Mouse (Mus musculus) lung, embryonic 15.5 days (tissue): ENCODE measurements around the gene Slc2a9. TPM values are rescaled to one million over a fixed set of nuclear protein-coding genes. Genes with fewer than 3 reads are reported as not detected.

Experiments used
- ATAC-seq: fragments of 200-750 bp; cut with Nextera tagmentation; 2 replicates; pipeline ENCODE4 v1.8.0; 2017; ENCODE audit warnings: moderate number of reproducible peaks, borderline replicate concordance; ENCODE audit not compliant: low FRiP score, low TSS enrichment; ENCODE audit errors: extremely low read depth
- H3K27ac ChIP-seq: fragments of 300-500 bp; sonication (generic); 2 replicates; pipeline ENCODE4 v1.5.1; 2015; ENCODE audit warnings: moderate library complexity, mild to moderate bottlenecking, inconsistent platforms
- H3K27me3 ChIP-seq: fragments of 300-500 bp; sonication (generic); 2 replicates; pipeline ENCODE4 v1.6.1; 2015; ENCODE audit warnings: inconsistent platforms
- H3K36me3 ChIP-seq: fragments of 300-500 bp; sonication (generic); 2 replicates; pipeline ENCODE4 v1.6.1; 2015; ENCODE audit warnings: inconsistent platforms
- H3K4me1 ChIP-seq: fragments of 300-500 bp; sonication (generic); 2 replicates; pipeline ENCODE4 v1.6.1; 2015; ENCODE audit warnings: inconsistent platforms
- H3K4me2 ChIP-seq: fragments of 300-500 bp; sonication (generic); 2 replicates; pipeline ENCODE4 v1.6.1; 2015; ENCODE audit warnings: inconsistent platforms, mild to moderate bottlenecking, moderate library complexity
- H3K4me3 ChIP-seq: fragments of 300-500 bp; sonication (generic); 2 replicates; pipeline ENCODE4 v1.5.1; 2015; ENCODE audit warnings: mild to moderate bottlenecking, inconsistent platforms
- H3K9ac ChIP-seq: fragments of 300-500 bp; sonication (generic); 2 replicates; pipeline ENCODE4 v1.6.1; 2015; ENCODE audit warnings: inconsistent platforms
- H3K9me3 ChIP-seq: fragments of 300-500 bp; sonication (generic); 2 replicates; pipeline ENCODE4 v1.6.1; 2016; ENCODE audit warnings: inconsistent platforms
- WGBS: fragments of 180-500 bp; shearing (Covaris S2); methylation state at CpG from one replicate; pipeline ENCODE4 v1.1.7; 2015; 5-methylcytosine and 5-hydroxymethylcytosine counted together
- polyA plus RNA-seq: library from polyadenylated mRNA; unstranded; fragments of >200 nt; fragmentation: Nextera tagmentation; extraction: Ambion mirVana; gene quantifications from 2 replicates; pipeline ENCODE4 v1.2.1, GENCODE M21; 2015

The Slc2a9 gene
- polyA plus RNA-seq, 1 experiment from 2014 or later: 1.4 TPM

DNA sequence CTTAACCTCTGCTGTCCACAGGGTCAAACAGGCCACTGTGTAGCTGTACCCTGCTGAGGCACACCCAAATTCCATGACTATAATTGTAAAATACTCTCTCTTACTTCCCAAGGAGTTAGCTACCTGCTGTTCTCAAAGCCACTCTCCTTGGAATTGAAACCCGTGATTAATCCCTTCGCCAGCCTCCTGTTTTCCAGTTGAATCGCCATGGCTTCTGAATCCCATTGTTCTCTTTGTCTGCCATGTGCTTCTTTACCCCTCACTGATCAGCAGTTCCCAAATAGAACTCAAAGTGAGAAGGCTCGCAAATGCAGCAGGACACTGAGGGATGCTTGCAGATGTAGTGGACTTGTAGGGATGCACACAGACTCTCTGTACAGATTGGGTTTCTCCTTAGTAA, 80.5 kb downstream of the Slc2a9 start:
- Histone ChIP-seq H3K27me3 (no peaks in the 10 kb centered on the region), H3K9ac (no peak overlapping the region), H3K4me2 (no peak overlapping the region), H3K4me3 (no peak overlapping the region), H3K36me3 (no peaks in the 10 kb centered on the region), H3K27ac (no peak overlapping the region), H3K9me3 (no peaks in the 10 kb centered on the region), H3K4me1 (no peaks in the 10 kb centered on the region)
- WGBS: 53% methylated on average over 4 of the region's 4 CpGs
- no peak for ATAC-seq

DNA sequence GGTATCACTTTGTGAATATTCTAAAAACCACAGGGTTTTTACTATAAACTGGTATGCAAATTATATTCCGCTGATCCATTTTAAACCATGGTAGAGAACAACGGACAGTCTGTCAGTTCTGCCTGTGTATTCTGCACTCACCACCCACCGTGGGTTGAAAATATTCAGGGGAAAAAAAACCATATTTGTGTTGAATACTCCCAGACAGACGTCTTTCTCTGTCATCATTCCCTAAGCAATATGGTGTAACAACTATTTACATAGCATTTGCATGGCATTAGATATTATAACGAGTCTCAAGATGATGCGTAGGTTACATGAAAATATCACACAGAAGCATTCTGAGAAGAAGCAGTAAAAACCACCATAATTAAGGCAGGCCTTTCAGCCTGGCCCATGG, 84.1 kb downstream of the Slc2a9 start:
- no peaks in the 10 kb centered on the region for H3K36me3 ChIP-seq
- no peak overlapping the region for H3K27ac ChIP-seq
- ATAC-seq: no peak
- no peaks in the 10 kb centered on the region for H3K9me3 ChIP-seq
- no peak overlapping the region for H3K9ac ChIP-seq
- H3K27me3 ChIP-seq: no peaks in the 10 kb centered on the region
- WGBS: 90% methylated on average over 6 of the region's 6 CpGs
- H3K4me3 ChIP-seq: no peak overlapping the region
- H3K4me2 ChIP-seq: no peak overlapping the region
- no peaks in the 10 kb centered on the region for H3K4me1 ChIP-seq

DNA sequence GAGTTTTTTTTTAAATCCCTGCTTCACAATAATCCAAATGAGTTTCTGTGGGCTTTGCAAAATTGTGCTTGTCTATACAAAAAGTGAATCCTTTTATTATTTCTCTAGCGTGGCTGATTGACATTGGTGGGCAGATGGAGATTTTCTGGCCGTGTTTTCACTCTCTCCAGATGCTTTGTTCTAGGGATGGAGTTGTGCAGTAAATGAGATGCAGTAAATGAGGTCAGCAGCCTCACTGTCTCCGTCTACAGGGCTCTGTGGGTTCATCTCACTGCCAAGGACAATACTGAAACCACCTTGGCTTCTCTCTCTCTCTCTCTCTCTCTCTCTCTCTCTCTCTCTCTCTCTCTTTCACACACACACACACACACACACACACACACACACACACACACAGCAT, 99.3 kb downstream of the Slc2a9 start:
- Histone ChIP-seq H3K4me3 (no peak overlapping the region), H3K27me3 (no peaks in the 10 kb centered on the region), H3K4me2 (no peak overlapping the region), H3K9me3 (no peaks in the 10 kb centered on the region), H3K9ac (no peak overlapping the region), H3K4me1 (no peaks in the 10 kb centered on the region), H3K27ac (no peak overlapping the region), H3K36me3 (no peaks in the 10 kb centered on the region)
- no peak for ATAC-seq
- 55% methylated on average over 3 of the region's 3 CpGs for WGBS

DNA sequence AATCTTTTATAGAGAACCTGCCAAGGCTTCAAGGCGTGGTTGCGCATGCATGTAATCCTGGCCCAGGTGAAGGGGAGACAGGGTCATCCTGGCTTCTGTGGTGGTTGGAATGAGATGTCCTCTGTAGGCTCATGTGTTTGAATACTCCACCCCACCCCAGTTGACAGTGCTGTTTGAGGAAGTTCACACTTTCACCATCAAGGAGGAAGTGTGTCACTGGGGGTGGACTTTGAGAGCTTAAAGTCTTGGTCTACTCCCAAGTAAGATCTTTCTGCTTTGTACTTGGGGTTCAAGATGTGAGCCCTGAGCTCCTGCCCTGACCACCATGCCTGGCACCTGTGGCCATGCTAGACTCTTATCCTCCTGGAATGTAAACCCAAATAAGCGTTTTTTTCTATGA, 100.7 kb downstream of the Slc2a9 start:
- H3K4me1 ChIP-seq: no peaks in the 10 kb centered on the region
- no peaks in the 10 kb centered on the region for H3K36me3 ChIP-seq
- no peaks in the 10 kb centered on the region for H3K9me3 ChIP-seq
- H3K9ac ChIP-seq: no peak overlapping the region
- ATAC-seq: no peak
- H3K4me2 ChIP-seq: no peak overlapping the region
- WGBS: 89% methylated on average over 3 of the region's 3 CpGs
- H3K27me3 ChIP-seq: no peaks in the 10 kb centered on the region
- no peak overlapping the region for H3K4me3 ChIP-seq
- H3K27ac ChIP-seq: no peak overlapping the region

DNA sequence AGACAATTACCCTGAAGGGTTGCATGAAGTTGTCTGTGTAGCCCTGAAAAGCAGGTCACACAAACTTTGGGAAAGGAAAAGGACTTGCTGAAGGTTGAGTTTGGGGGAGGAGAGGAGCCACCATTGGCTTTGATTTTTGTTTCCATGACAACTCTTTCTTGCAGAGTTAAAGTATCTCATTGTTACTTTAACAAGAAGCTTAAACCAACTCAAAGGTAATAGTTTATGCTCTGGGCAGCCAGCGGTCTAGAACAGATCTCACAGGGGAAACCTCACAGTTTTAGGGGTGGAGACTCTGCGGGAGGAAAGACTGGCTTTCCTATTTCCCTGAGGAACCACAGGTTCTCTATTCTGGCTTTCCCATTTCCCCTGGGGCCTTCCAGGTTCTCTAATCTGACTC, 114.1 kb downstream of the Slc2a9 start:
- Histone ChIP-seq H3K4me2 (no peak overlapping the region), H3K9me3 (no peaks in the 10 kb centered on the region), H3K27ac (no peak overlapping the region), H3K27me3 (no peaks in the 10 kb centered on the region), H3K4me3 (no peak overlapping the region), H3K9ac (no peak overlapping the region), H3K36me3 (no peaks in the 10 kb centered on the region), H3K4me1 (no peaks in the 10 kb centered on the region)
- ATAC-seq: no peak
- WGBS: 43% methylated on average over 2 of the region's 2 CpGs

DNA sequence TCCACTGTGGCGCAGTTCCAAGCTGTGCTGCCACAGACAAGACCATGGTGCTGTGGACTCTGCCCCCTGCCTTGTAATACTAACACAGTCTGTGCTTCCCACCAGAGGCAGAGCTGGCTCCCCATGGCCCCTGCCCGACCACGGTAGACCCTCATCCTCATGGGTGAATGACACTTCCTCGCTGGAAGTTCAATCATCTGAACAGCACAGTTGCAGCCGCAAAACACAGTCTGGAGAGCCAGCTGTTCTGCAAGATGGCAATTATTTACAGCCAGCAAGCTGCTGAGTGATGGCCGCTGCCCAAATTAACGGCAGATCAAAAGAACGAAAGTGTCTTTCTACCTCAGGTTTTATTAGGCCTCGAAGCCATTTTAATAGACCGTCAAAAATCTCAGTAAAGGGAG, 114.5 kb downstream of the Slc2a9 start:
- Histone ChIP-seq H3K4me3 (no peak overlapping the region), H3K9me3 (no peaks in the 10 kb centered on the region), H3K4me1 (no peaks in the 10 kb centered on the region), H3K27ac (no peak overlapping the region), H3K36me3 (no peaks in the 10 kb centered on the region), H3K9ac (no peak overlapping the region), H3K4me2 (no peak overlapping the region), H3K27me3 (no peaks in the 10 kb centered on the region)
- no peak for ATAC-seq
- WGBS: 45% methylated on average over 10 of the region's 10 CpGs

DNA sequence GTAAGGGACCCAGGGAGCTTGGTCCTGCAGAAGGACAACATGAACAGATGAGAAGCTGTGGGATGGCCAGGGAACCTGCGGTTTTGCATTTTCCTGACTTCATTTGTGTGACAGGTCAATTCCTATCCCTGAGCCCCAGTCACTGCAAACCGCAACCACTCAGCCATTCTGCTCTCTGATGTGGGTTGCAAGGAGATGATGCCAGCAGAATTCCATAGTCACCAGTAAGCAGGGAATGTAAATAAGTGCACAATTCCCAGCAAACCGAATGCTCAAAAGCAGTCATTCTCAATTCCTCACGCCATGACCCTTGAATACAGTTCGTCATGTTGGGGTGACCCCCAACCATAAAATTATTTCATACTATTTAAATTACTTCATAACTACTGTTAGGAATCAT, 123.0 kb downstream of the Slc2a9 start:
- ATAC-seq: no peak
- Histone ChIP-seq H3K4me3 (no peak overlapping the region), H3K4me2 (no peak overlapping the region), H3K4me1 (no peaks in the 10 kb centered on the region), H3K9me3 (no peaks in the 10 kb centered on the region), H3K36me3 (no peaks in the 10 kb centered on the region), H3K9ac (no peak overlapping the region), H3K27me3 (no peaks in the 10 kb centered on the region), H3K27ac (no peak overlapping the region)
- 84% methylated on average over 5 of the region's 5 CpGs for WGBS

DNA sequence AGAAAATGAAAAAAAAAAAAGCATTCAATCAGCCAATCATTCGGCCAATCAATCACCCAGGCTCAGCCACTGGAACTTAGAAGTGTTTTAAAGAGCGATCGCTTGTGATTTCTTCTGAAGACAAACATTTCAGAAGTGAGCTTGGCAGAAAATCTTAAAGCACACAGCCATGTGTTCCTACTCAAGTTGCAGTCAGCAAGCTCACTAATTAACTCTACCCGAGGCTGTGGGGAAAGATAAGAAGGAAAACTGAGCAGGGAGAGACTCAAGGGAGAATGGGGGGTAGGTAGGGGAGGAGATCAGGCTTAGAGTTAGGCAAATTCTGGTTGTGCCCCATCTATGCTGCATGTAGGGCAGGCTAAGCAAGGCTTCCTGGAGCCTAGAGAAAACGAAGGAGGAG, 130.6 kb downstream of the Slc2a9 start:
- no peaks in the 10 kb centered on the region for H3K9me3 ChIP-seq
- H3K9ac ChIP-seq: no peak overlapping the region
- no peaks in the 10 kb centered on the region for H3K27me3 ChIP-seq
- no peak overlapping the region for H3K4me2 ChIP-seq
- no peak overlapping the region for H3K4me3 ChIP-seq
- H3K27ac ChIP-seq: no peak overlapping the region
- H3K4me1 ChIP-seq: 0 out of 2 replicates have a peak, but pooled peaks cover 4% of the 10 kb centered on the region
- H3K36me3 ChIP-seq: no peaks in the 10 kb centered on the region
- WGBS: 10% methylated on average over 5 of the region's 5 CpGs
- ATAC-seq: no peak

DNA sequence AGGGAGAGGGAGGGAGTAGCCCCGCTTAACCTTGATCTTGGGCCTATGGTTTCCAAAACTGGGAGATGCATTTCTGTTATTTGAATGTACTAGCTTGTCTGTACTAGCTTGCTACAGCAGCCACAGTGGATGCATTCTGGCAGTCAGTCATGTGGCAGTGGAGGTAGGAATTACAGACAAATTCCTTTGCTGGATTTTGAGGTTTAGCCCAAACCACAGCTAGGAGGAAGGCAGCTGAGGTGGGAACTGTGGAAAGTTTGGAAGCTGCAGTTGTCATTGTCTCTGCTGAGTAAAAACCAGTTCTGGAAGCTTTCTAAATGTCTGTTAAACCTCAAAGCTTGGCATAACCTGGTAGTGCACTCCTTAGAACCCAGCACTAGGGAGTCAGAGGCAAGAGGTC, 131.6 kb downstream of the Slc2a9 start:
- no peak for ATAC-seq
- no peaks in the 10 kb centered on the region for H3K27me3 ChIP-seq
- WGBS: 100% methylated on average over 1 of the region's 1 CpGs
- H3K36me3 ChIP-seq: no peaks in the 10 kb centered on the region
- no peak overlapping the region for H3K9ac ChIP-seq
- H3K9me3 ChIP-seq: no peaks in the 10 kb centered on the region
- no peak overlapping the region for H3K4me3 ChIP-seq
- no peak overlapping the region for H3K27ac ChIP-seq
- peaks cover 9% of the 10 kb centered on the region for H3K4me1 ChIP-seq
- H3K4me2 ChIP-seq: no peak overlapping the region

DNA sequence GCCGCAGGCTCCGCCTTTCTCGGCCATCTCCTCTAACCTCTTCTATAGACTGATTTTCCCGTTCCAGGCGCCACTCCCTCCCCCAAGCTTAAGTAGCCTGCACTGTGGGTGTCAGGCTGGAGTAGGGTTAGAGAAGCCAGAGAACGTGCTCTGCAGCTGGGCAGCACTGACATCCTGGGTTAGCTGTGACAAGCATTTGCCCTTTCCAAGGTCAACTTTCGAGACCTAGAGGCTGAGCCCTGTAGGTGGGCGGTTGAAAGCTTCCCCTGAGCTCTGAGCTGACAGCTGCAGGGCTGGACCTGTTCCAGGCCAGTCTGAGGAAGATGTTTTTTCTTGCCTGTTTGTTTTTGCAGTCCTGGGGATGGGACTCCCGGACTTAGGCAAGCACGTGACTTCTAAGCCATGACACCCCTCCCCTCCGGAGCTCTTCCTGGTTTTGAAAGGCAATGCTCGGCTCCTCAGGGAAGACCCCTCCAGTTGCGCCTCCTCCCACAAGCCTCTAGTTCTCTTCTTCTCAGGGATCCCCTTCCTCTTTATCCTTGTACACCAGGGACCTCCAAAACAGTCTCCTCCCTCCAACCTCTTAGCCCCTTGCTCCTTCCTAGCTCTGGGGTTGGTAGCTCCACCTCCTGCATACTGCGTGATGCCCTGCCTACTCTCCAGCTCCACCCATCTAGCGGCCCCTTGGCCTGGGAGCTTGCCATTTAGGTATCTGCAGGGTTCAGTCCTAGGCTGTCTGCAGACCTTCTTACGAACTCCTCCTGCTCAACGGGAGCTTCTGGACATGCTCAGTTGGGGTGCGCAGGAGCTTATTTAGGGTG, 136.1 kb downstream of the Slc2a9 start:
- H3K9me3 ChIP-seq: no peaks in the 10 kb centered on the region
- H3K36me3 ChIP-seq: no peaks in the 10 kb centered on the region
- peak; percentile 80 for ATAC-seq
- H3K4me3 ChIP-seq: peak overlapping the region; percentile 33
- H3K27me3 ChIP-seq: no peaks in the 10 kb centered on the region
- H3K4me1 ChIP-seq: peaks cover 8% of the 10 kb centered on the region
- peak overlapping the region; percentile 63 for H3K4me2 ChIP-seq
- 10% methylated on average over 18 of the region's 18 CpGs for WGBS
- H3K9ac ChIP-seq: no peak overlapping the region
- H3K27ac ChIP-seq: peak overlapping the region; percentile 44

DNA sequence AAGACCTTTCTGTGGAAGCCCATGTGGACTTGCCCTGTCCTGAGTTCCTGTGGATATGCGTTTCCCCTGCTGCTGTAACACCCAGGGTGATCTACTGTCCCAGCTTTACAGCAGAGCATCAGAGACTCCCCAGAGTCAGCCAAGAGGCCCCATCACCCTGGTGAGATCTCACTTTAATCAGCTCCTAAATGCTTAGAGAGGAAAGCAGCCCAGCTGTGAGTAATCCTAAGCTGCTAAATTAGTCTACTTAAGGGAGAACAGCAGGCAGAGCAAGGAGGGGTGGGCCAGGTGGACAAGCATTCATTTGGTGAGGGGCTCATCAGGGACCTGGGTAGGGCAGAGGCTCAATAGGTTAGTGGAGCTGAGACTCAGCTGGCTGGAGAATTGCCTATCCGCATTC, 137.4 kb downstream of the Slc2a9 start:
- Histone ChIP-seq H3K4me2 (no peak overlapping the region), H3K27ac (no peak overlapping the region), H3K9me3 (no peaks in the 10 kb centered on the region), H3K4me3 (no peak overlapping the region), H3K4me1 (peaks cover 8% of the 10 kb centered on the region), H3K27me3 (no peaks in the 10 kb centered on the region), H3K36me3 (no peaks in the 10 kb centered on the region), H3K9ac (no peak overlapping the region)
- ATAC-seq: no peak
- 50% methylated on average over 2 of the region's 2 CpGs for WGBS

DNA sequence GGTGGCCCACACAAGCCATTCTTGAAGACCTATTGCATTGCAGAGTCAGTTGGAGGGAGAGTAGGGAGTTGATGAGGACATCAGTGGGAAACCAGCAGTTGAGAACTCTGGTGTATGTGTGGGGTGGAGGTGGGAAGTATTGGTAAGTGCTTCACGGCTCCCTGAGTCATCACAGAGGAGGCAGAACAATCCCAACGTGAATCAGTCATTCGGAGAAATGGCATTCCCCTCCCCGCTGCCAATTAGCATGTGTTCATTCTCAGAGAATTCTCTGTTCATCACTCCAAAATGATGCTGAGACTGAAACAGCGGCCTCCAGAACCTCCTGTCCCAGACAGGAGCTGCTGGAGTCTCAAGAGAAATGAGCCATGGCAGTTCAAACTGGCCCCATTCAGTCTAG, 138.5 kb downstream of the Slc2a9 start:
- no peak overlapping the region for H3K4me3 ChIP-seq
- no peaks in the 10 kb centered on the region for H3K36me3 ChIP-seq
- H3K4me1 ChIP-seq: peaks cover 8% of the 10 kb centered on the region
- no peak overlapping the region for H3K27ac ChIP-seq
- H3K9me3 ChIP-seq: no peaks in the 10 kb centered on the region
- H3K9ac ChIP-seq: no peak overlapping the region
- WGBS: 78% methylated on average over 5 of the region's 5 CpGs
- no peak overlapping the region for H3K4me2 ChIP-seq
- no peaks in the 10 kb centered on the region for H3K27me3 ChIP-seq
- ATAC-seq: no peak

DNA sequence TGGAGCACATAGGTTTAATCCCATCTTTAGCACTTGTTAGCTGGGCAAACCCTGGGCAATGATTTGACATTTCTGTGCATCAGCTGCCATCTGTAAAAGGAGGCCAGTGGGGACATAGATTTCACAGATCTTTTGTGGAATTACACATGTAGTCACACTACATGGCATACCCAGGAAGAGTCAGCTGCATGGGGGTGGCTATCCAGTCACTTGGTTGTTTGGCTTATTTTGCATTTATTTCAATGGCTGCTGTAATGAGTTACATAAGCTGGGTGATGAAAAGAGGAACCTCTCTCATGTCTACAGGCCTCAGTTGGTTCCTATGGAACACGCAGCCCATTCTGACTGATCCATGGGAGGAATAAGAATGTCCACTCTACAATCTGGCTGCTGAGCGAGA, 143.2 kb downstream of the Slc2a9 start:
- WGBS: 74% methylated on average over 2 of the region's 2 CpGs
- Histone ChIP-seq H3K4me3 (no peak overlapping the region), H3K36me3 (no peaks in the 10 kb centered on the region), H3K27ac (no peak overlapping the region), H3K27me3 (no peaks in the 10 kb centered on the region), H3K9me3 (no peaks in the 10 kb centered on the region), H3K4me1 (no peaks in the 10 kb centered on the region), H3K9ac (no peak overlapping the region), H3K4me2 (no peak overlapping the region)
- ATAC-seq: no peak
